Mouse (Mus musculus): ENCODE results near the gene Cacna2d2.

Gene Cacna2d2

GRCm38 (mm10) chr9:107578587-107578986, 179.2 kb downstream of the Cacna2d2 start, which contains the start of gene Naa80:
TSS of gene Naa80 (plus strand) at chr9:107578887.
- DNase-seq (ENCODE audit: low read depth, low spot score), result no peak
